Mouse (Mus musculus): ENCODE measurements around the gene Aipl1.
A peak's percentile ranks its signal among the peaks of the same experiment; 100 is the strongest.
"Not testable (repeated sequence)": the region's sequence is repeated elsewhere in the genome, so short reads cannot be mapped to it uniquely, and the experiment has no call there.

Aipl1 gene

DNA sequence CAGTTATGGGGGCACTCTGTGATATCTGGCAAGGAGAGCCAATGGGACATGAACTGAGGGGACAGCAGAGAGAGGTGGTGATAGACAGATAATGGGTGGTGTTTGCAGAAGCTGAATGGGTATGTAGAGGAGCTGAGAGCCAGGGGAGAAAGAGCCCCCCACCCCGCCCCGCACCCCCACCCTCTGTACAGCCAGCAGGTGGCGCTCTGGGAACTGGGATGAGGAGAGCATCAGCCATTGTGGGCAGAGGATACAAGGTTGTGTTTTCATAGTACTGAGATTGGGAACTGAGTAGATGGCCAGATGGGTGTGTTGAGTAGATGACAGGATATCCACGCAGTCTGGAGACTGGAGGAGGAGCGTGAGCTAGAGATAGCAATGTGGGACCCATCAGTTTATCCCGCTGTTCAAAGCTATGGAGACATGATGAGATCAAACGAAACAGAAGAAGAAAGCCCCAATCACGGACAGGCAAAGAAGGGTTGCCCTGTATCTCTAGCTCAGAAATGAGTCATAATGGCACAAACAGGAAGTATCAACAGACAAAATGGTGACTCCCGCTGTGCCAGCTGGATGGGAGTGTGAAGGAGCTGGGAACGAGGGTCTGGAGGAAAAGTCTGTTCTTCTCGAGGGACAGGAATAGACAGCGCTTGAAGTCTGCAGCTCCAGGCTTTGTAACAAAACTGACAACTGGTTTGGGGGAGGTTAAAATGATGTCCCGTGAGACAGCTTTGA lies 20.6 kb downstream of the Aipl1 start:
- DNase-seq (ENCODE audit: low read depth) = no peak

DNA sequence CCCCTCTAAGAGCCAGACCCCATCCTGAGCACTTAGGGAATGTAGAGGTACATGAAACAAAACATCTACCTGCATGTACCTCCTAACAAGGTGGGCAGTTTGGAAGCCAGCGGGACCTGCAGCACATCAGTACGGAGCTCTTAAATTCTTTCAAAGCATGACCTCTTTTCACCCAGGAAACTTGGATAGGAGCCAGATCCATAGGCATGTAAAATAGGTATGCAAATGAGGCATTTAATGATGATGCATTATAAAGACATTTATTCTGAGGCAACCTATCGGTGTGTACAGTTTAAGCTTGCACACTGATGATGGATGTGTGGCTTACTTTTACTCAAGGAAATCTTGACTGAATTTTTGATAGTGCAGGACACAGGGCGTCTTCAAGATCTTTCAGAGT lies 22.6 kb downstream of the Aipl1 start:
- no peak for DNase-seq (ENCODE audit: low read depth)

DNA sequence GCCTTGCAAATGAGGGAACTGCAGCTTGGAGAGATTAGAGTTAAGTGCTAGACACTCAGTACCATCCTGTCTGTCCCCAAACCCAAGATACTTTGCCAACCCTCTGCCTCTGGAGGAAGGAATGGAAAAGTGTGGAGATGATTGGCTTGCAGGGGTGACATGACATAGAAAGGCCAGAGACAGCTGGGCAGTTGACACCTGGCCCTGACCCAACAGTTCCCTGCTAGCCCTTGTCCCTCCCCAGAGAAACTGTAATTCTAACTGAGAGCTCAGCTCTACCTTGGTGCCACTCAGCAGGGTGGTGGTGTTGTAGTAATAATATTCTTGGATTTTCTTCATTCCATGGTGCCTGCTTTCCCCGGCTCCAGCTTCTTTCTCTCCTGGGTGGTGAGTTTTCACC lies 25.4 kb downstream of the Aipl1 start:
- DNase-seq (ENCODE audit: low read depth) = no peak

DNA sequence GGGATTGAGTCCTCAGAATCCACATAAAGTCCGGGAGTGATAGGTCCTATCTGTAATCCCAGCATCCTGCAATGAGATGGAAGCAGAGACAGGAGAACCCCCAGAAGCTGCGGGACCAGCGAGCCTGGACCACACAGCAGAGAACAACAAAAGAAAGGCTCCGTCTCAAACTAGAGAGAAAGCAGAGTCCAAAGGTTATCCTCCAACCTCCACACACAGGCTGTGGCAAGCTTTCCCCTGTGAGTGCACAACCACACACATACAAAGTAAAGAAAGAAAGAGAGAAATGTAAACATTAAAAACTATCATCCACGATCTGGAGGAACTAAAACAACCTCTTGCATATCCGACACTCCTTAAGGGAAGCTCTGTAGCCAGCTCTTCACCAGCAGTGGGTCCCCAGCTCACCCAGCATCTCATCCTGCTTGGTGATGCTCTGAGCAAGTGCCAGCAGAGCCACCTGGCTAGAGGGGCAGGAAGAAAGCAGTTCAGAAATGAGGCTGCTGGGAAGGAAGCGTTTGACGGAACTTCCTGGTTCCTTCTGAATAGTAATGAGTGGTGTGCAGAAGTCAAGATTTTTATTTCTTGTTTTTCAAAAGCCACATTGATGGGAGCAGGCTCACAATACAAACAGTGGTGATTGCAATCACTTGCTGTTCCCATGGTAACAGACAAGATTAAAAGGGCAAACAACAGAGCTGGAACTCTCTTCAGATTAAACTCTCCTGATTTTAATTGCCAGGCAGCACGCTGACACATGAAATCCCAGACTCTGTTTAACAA lies 26.2 kb downstream of the Aipl1 start:
- DNase-seq (ENCODE audit: low read depth) = no peak

DNA sequence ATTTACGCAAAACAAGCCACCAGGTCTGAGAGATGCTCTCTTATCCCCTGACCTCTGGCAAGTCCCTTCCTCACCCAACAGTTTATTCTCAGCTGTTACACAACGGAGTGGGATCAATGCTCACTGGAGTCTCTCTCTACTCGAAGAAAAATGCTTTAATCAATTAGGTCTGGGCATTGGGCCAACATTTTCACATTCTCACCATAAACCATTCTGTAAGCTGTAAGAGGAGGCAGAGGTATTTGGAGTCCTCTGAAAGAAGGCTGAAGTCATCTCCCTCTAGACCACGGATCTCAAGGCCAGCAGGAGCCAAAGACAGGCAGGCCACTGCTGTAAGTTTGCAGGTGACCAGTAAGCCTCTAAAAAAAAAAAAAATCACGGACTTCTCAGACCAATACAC lies 26.9 kb downstream of the Aipl1 start:
- DNase-seq (ENCODE audit: low read depth) = no peak

DNA sequence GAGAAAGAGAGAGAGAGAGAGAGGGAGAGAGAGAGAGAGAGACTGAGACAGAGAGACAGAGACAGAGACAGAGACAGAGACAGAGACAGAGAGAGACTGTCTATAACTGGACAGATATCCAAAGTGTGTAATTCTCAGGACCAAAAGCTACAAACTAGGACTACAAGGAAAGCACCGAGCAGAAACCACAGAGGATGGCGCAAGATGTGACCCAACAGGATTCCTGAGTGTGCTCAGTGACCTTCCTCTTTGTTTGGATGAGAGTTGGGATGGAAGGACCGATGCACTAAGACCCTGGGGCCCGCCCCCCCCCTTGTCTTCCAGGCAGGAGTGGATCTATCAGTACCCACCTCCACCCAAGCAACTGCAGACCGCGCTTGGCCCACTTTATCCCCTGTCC lies 31.8 kb downstream of the Aipl1 start:
- DNase-seq (ENCODE audit: low read depth) = no peak

DNA sequence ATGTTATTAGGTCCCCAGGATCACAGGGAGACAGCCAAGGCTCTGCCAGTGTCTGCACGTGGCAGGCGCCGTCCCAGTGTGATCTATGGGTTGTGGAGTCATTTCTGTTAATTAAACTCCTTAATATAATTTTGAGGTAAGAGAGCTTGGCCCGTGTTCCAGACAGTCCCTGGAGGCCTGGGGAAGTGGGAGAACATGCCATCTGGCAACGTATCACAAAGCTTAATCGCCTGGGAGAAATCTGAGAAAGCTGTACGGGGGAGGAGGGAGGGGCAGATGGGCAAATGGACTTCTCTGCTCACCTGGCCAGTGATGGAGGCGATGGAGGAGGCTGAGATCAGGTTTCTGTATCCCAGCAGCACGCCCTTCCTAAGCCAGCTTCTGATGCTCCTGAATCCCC lies 34.1 kb downstream of the Aipl1 start:
- DNase-seq (ENCODE audit: low read depth) = no peak

DNA sequence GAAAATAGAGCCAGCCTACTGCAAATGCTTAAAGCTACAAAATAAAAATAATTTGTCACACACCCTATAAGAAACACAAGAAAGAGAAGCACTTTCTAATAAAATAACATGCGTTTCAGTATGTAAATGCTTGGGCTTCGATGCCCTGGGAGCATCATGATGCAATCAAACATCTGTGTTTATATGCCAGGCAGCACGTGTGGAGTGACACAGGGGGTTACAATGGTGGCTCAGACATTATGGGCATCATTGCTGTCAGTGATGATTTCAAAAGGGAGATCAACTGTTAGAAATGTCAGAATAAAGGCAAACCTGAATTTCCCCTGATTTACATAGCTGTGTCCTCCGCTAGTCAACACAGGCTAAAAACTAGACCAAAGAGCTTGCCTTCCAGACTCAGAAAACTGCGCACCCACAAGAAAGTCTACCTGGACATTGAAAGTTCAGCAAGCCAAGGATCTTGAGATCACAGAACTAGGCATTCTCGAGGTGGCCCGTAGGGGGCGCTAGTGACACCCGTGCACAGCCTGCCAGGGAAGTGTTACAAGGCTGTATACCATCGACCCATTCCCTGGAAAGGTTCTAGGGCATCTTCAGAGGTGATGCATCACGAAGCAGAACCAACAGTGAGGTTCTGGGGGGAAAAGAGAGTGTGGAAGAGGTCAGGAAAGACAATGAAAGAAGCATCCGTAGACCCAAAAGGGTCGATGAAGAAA lies 35.0 kb downstream of the Aipl1 start:
- no peak for DNase-seq (ENCODE audit: low read depth)

DNA sequence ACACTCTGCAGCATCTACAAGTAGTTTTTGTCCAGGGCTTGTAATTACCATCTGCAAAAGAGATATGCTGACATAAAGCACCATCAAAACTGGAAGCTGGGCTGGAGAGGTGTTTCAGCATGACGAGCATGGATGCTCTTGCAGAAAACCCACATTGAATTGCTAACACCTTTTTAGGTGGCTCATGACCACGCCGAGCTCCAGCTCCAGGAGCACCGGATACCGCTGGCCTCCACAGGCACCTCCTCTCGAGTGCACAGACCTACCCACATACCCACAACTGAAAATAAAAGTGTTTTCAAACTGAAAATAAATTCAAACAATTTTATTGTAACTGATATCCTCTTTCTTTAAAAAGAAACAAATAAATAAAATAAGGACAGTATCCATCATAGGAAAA lies 37.1 kb downstream of the Aipl1 start:
- no peak for DNase-seq (ENCODE audit: low read depth)

GRCm38 (mm10) chr11:71996805-71997204 lies 40.5 kb downstream of the Aipl1 start:
- no peak for DNase-seq (ENCODE audit: low read depth)

DNA sequence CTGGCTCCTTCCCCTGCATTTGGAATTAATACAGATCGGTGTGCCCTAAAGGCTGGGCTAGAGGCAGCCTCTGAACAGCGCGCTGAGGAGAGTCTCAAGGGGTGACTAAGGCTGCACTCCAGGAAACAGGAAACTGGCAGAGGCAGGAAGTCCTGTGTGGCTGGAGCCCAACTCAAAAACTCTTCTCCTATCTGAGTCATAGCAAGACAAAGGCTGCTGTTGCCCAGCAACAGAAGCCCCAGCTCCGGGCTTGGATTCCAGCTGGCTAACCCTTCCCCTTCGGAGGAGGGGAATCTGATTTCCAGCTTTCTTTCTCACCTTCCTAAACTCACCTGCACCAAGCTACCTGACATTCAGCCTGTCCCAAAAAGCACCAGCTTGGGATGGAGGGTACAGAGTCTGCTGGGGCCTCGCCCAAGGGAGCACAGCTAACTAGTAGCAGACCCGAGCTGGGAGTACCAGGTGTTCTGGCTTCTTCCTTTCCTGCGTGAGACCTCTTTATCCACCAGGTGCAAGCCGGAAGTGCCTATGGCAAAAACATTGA lies 41.3 kb downstream of the Aipl1 start:
- no peak for DNase-seq (ENCODE audit: low read depth)

DNA sequence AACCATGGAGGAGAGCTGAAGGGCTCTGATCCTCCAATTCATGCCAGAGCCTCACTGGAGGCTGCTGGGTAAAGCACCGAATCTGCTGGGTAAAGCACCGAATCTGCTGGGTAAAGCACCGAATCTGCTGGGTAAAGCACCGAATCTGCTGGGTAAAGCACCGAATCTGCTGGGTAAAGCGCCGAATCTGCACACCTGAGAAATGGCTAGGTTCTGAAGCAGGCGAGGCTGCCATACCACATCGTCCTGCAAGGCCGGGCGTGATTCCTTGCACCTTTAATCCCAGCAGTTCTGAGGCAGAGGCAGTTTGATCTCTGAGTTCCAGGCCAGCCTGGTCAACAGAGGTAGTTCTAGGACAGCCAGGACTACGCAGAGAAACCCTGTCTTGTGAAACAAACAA lies 44.9 kb downstream of the Aipl1 start:
- DNase-seq (ENCODE audit: low read depth) = no peak

GRCm38 (mm10) chr11:71991541-71991940 lies 45.8 kb downstream of the Aipl1 start:
- peak; percentile 14 for DNase-seq (ENCODE audit: low read depth)

DNA sequence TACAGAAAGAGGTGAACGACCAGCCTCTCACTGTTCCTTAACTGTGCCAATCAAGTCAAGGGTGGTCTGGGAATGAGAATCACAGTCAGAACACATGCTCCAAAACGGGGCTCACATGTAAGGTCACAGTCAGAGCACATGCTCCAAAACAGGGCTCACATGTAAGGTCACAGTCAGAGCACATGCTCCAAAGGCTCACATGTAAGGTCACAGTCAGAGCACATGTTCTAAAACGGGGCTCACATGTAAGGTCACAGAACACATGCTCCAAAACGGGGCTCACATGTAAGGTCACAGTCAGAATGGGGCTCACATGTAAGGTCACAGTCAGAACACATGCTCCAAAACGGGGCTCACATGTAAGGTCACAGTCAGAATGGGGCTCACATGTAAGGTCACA lies 47.9 kb downstream of the Aipl1 start:
- not testable (repeated sequence) for DNase-seq (ENCODE audit: low read depth)

- no peak for DNase-seq (ENCODE audit: low read depth)
Observed at GRCm38 (mm10) chr11:71987159-71988150, 49.9 kb downstream of the Aipl1 start.

GRCm38 (mm10) chr11:71985783-71986182 lies 51.5 kb downstream of the Aipl1 start:
- DNase-seq (ENCODE audit: low read depth) = no peak

- no peak for DNase-seq (ENCODE audit: low read depth)
Observed at GRCm38 (mm10) chr11:71985101-71985711, 52.1 kb downstream of the Aipl1 start.

DNA sequence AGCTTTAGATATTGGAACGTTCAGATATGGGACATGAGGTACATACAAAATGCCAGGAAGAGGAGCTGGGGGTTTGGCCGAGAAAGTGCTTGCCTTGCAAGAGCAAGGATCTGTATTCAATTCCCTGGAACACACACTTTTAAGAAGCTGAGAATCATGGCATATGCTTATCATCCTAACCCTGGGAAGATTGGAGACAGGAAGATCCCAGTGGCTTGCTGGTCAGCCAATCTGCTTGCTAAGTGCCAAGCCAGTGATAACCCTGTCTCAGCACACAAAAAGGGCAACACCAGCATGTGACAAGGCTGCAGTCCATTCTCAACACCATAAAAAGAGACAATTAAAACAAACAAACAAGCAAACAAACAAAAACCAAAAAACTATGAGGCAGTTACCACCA lies 53.2 kb downstream of the Aipl1 start:
- DNase-seq (ENCODE audit: low read depth) = no peak

Data from c-Kit-positive CD71-positive TER-119-negative erythroid progenitor cells, embryonic 14.5 days (primary cell).